Mouse (Mus musculus): ENCODE results near the gene Optc. TPM values are rescaled to one million over a fixed set of nuclear protein-coding genes. Genes with fewer than 3 reads are reported as not detected.

Optc gene
- polyA plus RNA-seq, 1 experiment from 2014 or later = 1.3 TPM

DNA sequence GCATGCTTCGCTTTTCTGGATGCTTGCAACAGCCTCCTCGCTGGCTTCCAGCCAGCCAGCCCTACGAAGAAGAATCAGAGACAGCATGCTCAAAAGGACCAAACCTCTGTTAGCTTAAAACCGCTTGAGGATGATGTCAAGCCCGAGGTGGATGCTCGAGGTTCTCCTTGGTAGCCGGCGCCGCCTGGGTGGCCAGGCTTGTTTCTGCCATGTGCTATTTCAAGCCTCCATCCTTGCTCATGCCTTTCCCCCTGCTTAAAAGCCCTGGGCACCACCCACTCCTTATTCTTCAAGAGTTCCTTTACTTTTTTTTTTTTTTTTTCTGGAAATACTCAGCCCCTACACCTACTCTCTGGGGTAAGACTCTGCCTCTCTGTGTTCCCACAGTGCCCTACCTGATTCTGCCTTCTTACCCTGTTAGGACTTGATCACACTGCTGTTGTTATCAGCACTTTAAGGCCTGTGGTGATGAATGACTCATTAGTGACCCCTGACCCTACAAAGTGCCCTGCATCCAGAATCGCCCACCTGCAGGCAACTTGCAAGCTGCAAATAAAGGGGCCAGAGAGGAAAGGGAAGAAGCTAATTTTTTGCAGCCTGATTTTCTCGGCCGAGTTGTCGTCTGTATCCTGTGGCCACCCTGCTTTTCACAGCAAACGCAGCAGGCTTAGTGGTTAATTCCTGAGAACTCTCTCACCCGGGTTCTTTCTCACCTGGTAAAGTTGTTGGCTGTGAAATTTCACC is 52.4 kb downstream of the Optc start:
- Histone ChIP-seq H3K9ac (ENCODE audit: low read length) (no peak overlapping the region), H3K27me3 (ENCODE audit: control insufficient read depth, insufficient read depth, low read length) (no peaks in the 10 kb centered on the region), H3K27ac (replicated peaks) (no peak overlapping the region), H3K36me3 (ENCODE audit: control insufficient read depth, insufficient read depth, low read length) (no peaks in the 10 kb centered on the region), H3K9me3 (ENCODE audit: control insufficient read depth, low read length) (no peaks in the 10 kb centered on the region), H3K4me3 (ENCODE audit: low read depth, low read length) (no peak overlapping the region), H3K4me2 (replicated peaks; ENCODE audit: low read depth) (peak overlapping the region; percentile 38; the same call in 1 of the 2 replicates), H3K4me1 (replicated peaks; ENCODE audit: control insufficient read depth, insufficient read depth) (no peaks in the 10 kb centered on the region)
- DNase-seq (ENCODE audit: low spot score) (no peak), ATAC-seq (ENCODE audit: low FRiP score, low TSS enrichment) (no peak)
- 22% methylated on average over 15 of the region's 15 CpGs for WGBS
- TF ChIP-seq EP300 (optimal IDR thresholded peaks at IDR 0.05) (no peak), CTCF (IDR thresholded peaks at IDR 0.05; ENCODE audit: low read depth) (no peak)

- peak overlapping the region; percentile 38 for H3K4me2 ChIP-seq (replicated peaks; ENCODE audit: low read depth)
- 7% methylated on average over 17 of the region's 17 CpGs for WGBS
- no peak for DNase-seq (ENCODE audit: low spot score)
Measured at GRCm38 (mm10) chr1:133854421-133855273, 53.2 kb downstream of the Optc start.

More at GRCm38 (mm10) chr1:133854421-133855273, 53.2 kb downstream of the Optc start:
- TF ChIP-seq EP300 (optimal IDR thresholded peaks at IDR 0.05) (no peak), CTCF (IDR thresholded peaks at IDR 0.05; ENCODE audit: low read depth) (no peak)
- Histone ChIP-seq H3K9ac (ENCODE audit: low read length) (no peak overlapping the region), H3K4me1 (replicated peaks; ENCODE audit: control insufficient read depth, insufficient read depth) (no peaks in the 10 kb centered on the region), H3K4me3 (ENCODE audit: low read depth, low read length) (no peak overlapping the region), H3K27ac (replicated peaks) (no peak overlapping the region), H3K27me3 (ENCODE audit: control insufficient read depth, insufficient read depth, low read length) (no peaks in the 10 kb centered on the region), H3K9me3 (ENCODE audit: control insufficient read depth, low read length) (no peaks in the 10 kb centered on the region), H3K36me3 (ENCODE audit: control insufficient read depth, insufficient read depth, low read length) (no peaks in the 10 kb centered on the region)
- no peak for ATAC-seq (ENCODE audit: low FRiP score, low TSS enrichment)

Other genes starting within 250 kb of the Optc start
- gene Zbed6, start 247.1 kb downstream of the Optc start, polyA plus RNA-seq (2015; fragmentation: Nextera tagmentation; extraction: Ambion mirVana) = not detected in 2 replicates
- 2.4 and 2.7 TPM in 2 replicates for gene Gm38394, start 246.7 kb downstream of the Optc start, polyA plus RNA-seq (2015; fragmentation: Nextera tagmentation; extraction: Ambion mirVana)
- 0.16 and 0.38 TPM in 2 replicates for gene Lax1, start 217.9 kb downstream of the Optc start, polyA plus RNA-seq (2015; fragmentation: Nextera tagmentation; extraction: Ambion mirVana)
- 9.0 and 13.5 TPM in 2 replicates for gene Atp2b4, start 107.0 kb downstream of the Optc start, polyA plus RNA-seq (2015; fragmentation: Nextera tagmentation; extraction: Ambion mirVana)
- gene Prelp, start 13.4 kb upstream of the Optc start, polyA plus RNA-seq (2015; fragmentation: Nextera tagmentation; extraction: Ambion mirVana) = 4.7 and 5.3 TPM in 2 replicates
- 7.9 and 9.0 TPM in 2 replicates for gene Fmod, start 129.3 kb upstream of the Optc start, polyA plus RNA-seq (2015; fragmentation: Nextera tagmentation; extraction: Ambion mirVana)
- gene Btg2, start 171.1 kb upstream of the Optc start, polyA plus RNA-seq (2015; fragmentation: Nextera tagmentation; extraction: Ambion mirVana) = 85.9 and 96.8 TPM in 2 replicates
- 38.5 and 45.1 TPM in 2 replicates for gene Chit1, start 203.2 kb upstream of the Optc start, polyA plus RNA-seq (2015; fragmentation: Nextera tagmentation; extraction: Ambion mirVana)

All from stomach, postnatal 0 days (tissue).